Mouse (Mus musculus) layer of hippocampus, postnatal 36 days (tissue): ENCODE results near the gene Dcun1d3. TPM values are rescaled to one million over a fixed set of nuclear protein-coding genes. Genes with fewer than 3 reads are reported as not detected.

Experiments used
- DNase-seq, 2 experiments: peaks; one replicate each; pipeline ENCODE4 v3.0.0; 2022
- total RNA-seq, 2 experiments: library from RNA; stranded (reverse); gene quantifications; 2 replicates each; pipeline ENCODE4 v1.2.3; 2021

Gene Dcun1d3
- total RNA-seq = 10 to 100 TPM; 25.7 to 31.1 TPM

- peak; percentile 97 for DNase-seq
Observed at GRCm38 (mm10) chr7:119895639-119896512, at the start of gene Dcun1d3, which contains the start of gene Lyrm1. Gene Dcun1d3 (minus strand): TSS chr7:119896298. Gene Lyrm1 (plus strand): TSS chr7:119895861.

- DNase-seq = no peak
Observed at GRCm38 (mm10) chr7:119941569-119941968, 45.5 kb upstream of the Dcun1d3 start.

GRCm38 (mm10) chr7:119937036-119937435 lies 40.9 kb upstream of the Dcun1d3 start:
- no peak for DNase-seq

- no peak for DNase-seq
Observed at GRCm38 (mm10) chr7:119936321-119936720, 40.2 kb upstream of the Dcun1d3 start.

GRCm38 (mm10) chr7:119928783-119929440 lies 32.8 kb upstream of the Dcun1d3 start:
- DNase-seq = no peak

- DNase-seq = no peak
Observed at GRCm38 (mm10) chr7:119921054-119921453, 25.0 kb upstream of the Dcun1d3 start.

- DNase-seq = no peak
Observed at GRCm38 (mm10) chr7:119920457-119920856, 24.4 kb upstream of the Dcun1d3 start.

GRCm38 (mm10) chr7:119911727-119912126 lies 15.6 kb upstream of the Dcun1d3 start:
- DNase-seq = no peak

- no peak for DNase-seq
Observed at GRCm38 (mm10) chr7:119906523-119907215, 10.6 kb upstream of the Dcun1d3 start.

- DNase-seq = no peak
Observed at GRCm38 (mm10) chr7:119899386-119900057, 3.4 kb upstream of the Dcun1d3 start.

- DNase-seq = no peak
Observed at GRCm38 (mm10) chr7:119898247-119898856, 2.3 kb upstream of the Dcun1d3 start.

- DNase-seq = no peak
Observed at GRCm38 (mm10) chr7:119897521-119898109, 1.5 kb upstream of the Dcun1d3 start.

GRCm38 (mm10) chr7:119894818-119895544 lies 1.1 kb downstream of the Dcun1d3 start:
- peak; percentile 39 to 44 for DNase-seq

- no peak for DNase-seq
Observed at GRCm38 (mm10) chr7:119892742-119893141, 3.4 kb downstream of the Dcun1d3 start.

- no peak for DNase-seq
Observed at GRCm38 (mm10) chr7:119892198-119892597, 3.9 kb downstream of the Dcun1d3 start.

GRCm38 (mm10) chr7:119887887-119888286 lies 8.2 kb downstream of the Dcun1d3 start:
- DNase-seq = no peak

- no peak for DNase-seq
Observed at GRCm38 (mm10) chr7:119881229-119881628, 14.9 kb downstream of the Dcun1d3 start.

- DNase-seq = no peak
Observed at GRCm38 (mm10) chr7:119880345-119880744, 15.8 kb downstream of the Dcun1d3 start.

GRCm38 (mm10) chr7:119879171-119879570 lies 16.9 kb downstream of the Dcun1d3 start:
- DNase-seq = no peak

- peak; percentile 15 to 32 for DNase-seq
Observed at GRCm38 (mm10) chr7:119875776-119876440, 20.2 kb downstream of the Dcun1d3 start.
